Mouse (Mus musculus) forebrain, postnatal 0 days (tissue): ENCODE measurements at regions not wholly inside any gene's neighbourhood (a gene's known extent, or its start where the extent isn't known, plus 50 kb on each side); places are given as distances from the start of the nearest gene placed in this dataset.

ENCODE experiments used
- ATAC-seq: fragments of 200-750 bp; cut with Nextera tagmentation; 2 replicates; pipeline ENCODE4 v1.8.0; 2017; ENCODE audit warnings: mild to moderate bottlenecking, moderate library complexity
- DNase-seq: peaks from one replicate; pipeline ENCODE4 v3.0.0-alpha.2; 2015
- H3K27ac ChIP-seq: fragments of 300-500 bp; sonication (generic); 2 replicates; pipeline ENCODE4 v1.5.1; 2014; ENCODE audit warnings: low read depth, mild to moderate bottlenecking, antibody characterized with exemption, low read length, moderate library complexity, mixed read lengths
- H3K27me3 ChIP-seq: fragments of 300-500 bp; sonication (generic); 2 replicates; pipeline ENCODE4 v1.6.1; 2014; ENCODE audit warnings: mild to moderate bottlenecking, low read length, mixed read lengths; ENCODE audit not compliant: insufficient read depth
- H3K36me3 ChIP-seq: fragments of 300-500 bp; sonication (generic); 2 replicates; pipeline ENCODE4 v1.6.1; 2014; ENCODE audit warnings: mild to moderate bottlenecking, moderate library complexity; ENCODE audit not compliant: insufficient read depth
- H3K4me1 ChIP-seq: fragments of 300-500 bp; sonication (generic); 2 replicates; pipeline ENCODE4 v1.6.1; 2014; ENCODE audit warnings: antibody characterized with exemption; ENCODE audit not compliant: insufficient read depth
- H3K4me2 ChIP-seq: fragments of 300-500 bp; sonication (generic); 2 replicates; pipeline ENCODE4 v1.6.1; 2014; ENCODE audit warnings: low read depth, mild to moderate bottlenecking, moderate library complexity
- H3K4me3 ChIP-seq: fragments of 300-500 bp; sonication (generic); 2 replicates; pipeline ENCODE4 v1.5.1; 2014; ENCODE audit warnings: low read depth, low read length, mixed read lengths
- H3K9ac ChIP-seq: fragments of 300-500 bp; sonication (generic); 2 replicates; pipeline ENCODE4 v1.6.1; 2014; ENCODE audit warnings: mild to moderate bottlenecking
- H3K9me3 ChIP-seq: fragments of 300-500 bp; sonication (generic); 2 replicates; pipeline ENCODE4 v1.6.1; 2016; ENCODE audit warnings: low read length
- CTCF ChIP-seq: sonication (generic); IDR thresholded peaks from 2 replicates; pipeline ENCODE4 v1.5.1; 2016; ENCODE audit warnings: antibody characterized with exemption, control low read depth, low read depth
- WGBS: fragments of 180-500 bp; shearing (Covaris S2); extraction: QIAGEN DNeasy Blood & Tissue Kit; methylation state at CpG from one replicate; pipeline ENCODE4 v1.1.7; 2014; 5-methylcytosine and 5-hydroxymethylcytosine counted together

- Histone ChIP-seq H3K27me3 (no peaks in the 10 kb centered on the region), H3K4me1 (no peaks in the 10 kb centered on the region; the same call in 1 of the 2 replicates), H3K36me3 (no peaks in the 10 kb centered on the region), H3K4me2 (no peak overlapping the region), H3K9ac (no peak overlapping the region), H3K27ac (no peak overlapping the region), H3K9me3 (no peaks in the 10 kb centered on the region), H3K4me3 (no peak overlapping the region)
- ATAC-seq (no peak), DNase-seq (no peak)
- WGBS: 54% methylated on average over 6 of the region's 6 CpGs
- TF ChIP-seq CTCF: no peak
Measured at GRCm38 (mm10) chr10:118998966-118999365, 129.0 kb upstream of the Dyrk2 start.

GRCm38 (mm10) chr10:118997034-118997433 lies 127.0 kb upstream of the Dyrk2 start:
- H3K9me3 ChIP-seq: no peaks in the 10 kb centered on the region
- DNase-seq: no peak
- H3K4me1 ChIP-seq: no peaks in the 10 kb centered on the region; the same call in 1 of the 2 replicates
- 92% methylated on average over 2 of the region's 2 CpGs for WGBS
- no peak for TF ChIP-seq CTCF
- H3K4me2 ChIP-seq: no peak overlapping the region
- no peak overlapping the region for H3K4me3 ChIP-seq
- no peak for ATAC-seq
- no peaks in the 10 kb centered on the region for H3K27me3 ChIP-seq
- no peaks in the 10 kb centered on the region for H3K36me3 ChIP-seq
- no peak overlapping the region for H3K9ac ChIP-seq
- H3K27ac ChIP-seq: no peak overlapping the region

GRCm38 (mm10) chr10:118993819-118994574 lies 124.0 kb upstream of the Dyrk2 start:
- Histone ChIP-seq H3K9ac (no peak overlapping the region), H3K4me2 (no peak overlapping the region), H3K36me3 (no peaks in the 10 kb centered on the region), H3K4me1 (no peaks in the 10 kb centered on the region), H3K27me3 (no peaks in the 10 kb centered on the region), H3K9me3 (no peaks in the 10 kb centered on the region), H3K4me3 (no peak overlapping the region), H3K27ac (no peak overlapping the region)
- no peak for TF ChIP-seq CTCF
- DNase-seq (no peak), ATAC-seq (no peak)
- 51% methylated on average over 15 of the region's 15 CpGs for WGBS

DNA sequence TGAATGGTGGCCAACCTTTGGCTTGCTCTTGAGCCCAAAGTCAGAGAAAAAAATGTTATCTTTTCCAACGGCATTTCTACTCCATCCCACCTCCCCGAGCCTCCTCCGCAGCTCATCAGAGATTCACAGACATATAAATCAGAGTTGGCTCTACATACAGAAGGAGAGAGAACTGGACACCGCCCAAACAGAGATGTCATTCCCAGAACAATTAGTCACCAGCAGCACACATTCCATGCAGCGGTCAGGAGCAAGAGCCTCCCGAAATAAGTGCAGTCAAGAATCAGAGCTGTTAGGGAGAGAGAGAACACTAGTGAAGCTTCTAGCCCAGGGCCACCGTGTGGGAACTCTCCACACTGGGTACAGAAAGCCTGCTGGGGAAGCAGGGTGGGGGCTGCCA lies 121.2 kb upstream of the Dyrk2 start:
- 68% methylated on average over 7 of the region's 7 CpGs for WGBS
- H3K27me3 ChIP-seq: no peaks in the 10 kb centered on the region
- DNase-seq (no peak), ATAC-seq (no peak)
- TF ChIP-seq CTCF: no peak
- H3K9ac ChIP-seq: no peak overlapping the region
- H3K27ac ChIP-seq: no peak overlapping the region
- H3K36me3 ChIP-seq: no peaks in the 10 kb centered on the region
- no peak overlapping the region for H3K4me3 ChIP-seq
- H3K4me1 ChIP-seq: no peaks in the 10 kb centered on the region
- H3K9me3 ChIP-seq: no peaks in the 10 kb centered on the region
- H3K4me2 ChIP-seq: no peak overlapping the region

- H3K9me3 ChIP-seq: no peaks in the 10 kb centered on the region
- H3K27me3 ChIP-seq: no peaks in the 10 kb centered on the region
- no peak overlapping the region for H3K4me3 ChIP-seq
- TF ChIP-seq CTCF: no peak
- no peaks in the 10 kb centered on the region for H3K4me1 ChIP-seq
- DNase-seq (no peak), ATAC-seq (no peak)
- H3K36me3 ChIP-seq: no peaks in the 10 kb centered on the region
- no peak overlapping the region for H3K27ac ChIP-seq
- H3K9ac ChIP-seq: no peak overlapping the region
- H3K4me2 ChIP-seq: no peak overlapping the region
- 74% methylated on average over 6 of the region's 6 CpGs for WGBS
Measured at GRCm38 (mm10) chr10:118990500-118990899, 120.5 kb upstream of the Dyrk2 start.

GRCm38 (mm10) chr10:118989812-118990211 lies 119.8 kb upstream of the Dyrk2 start:
- no peak overlapping the region for H3K4me2 ChIP-seq
- H3K9ac ChIP-seq: no peak overlapping the region
- H3K9me3 ChIP-seq: no peaks in the 10 kb centered on the region
- no peak overlapping the region for H3K27ac ChIP-seq
- DNase-seq (no peak), ATAC-seq (no peak)
- H3K27me3 ChIP-seq: no peaks in the 10 kb centered on the region
- H3K4me1 ChIP-seq: no peaks in the 10 kb centered on the region
- 94% methylated on average over 10 of the region's 10 CpGs for WGBS
- no peaks in the 10 kb centered on the region for H3K36me3 ChIP-seq
- no peak for TF ChIP-seq CTCF
- no peak overlapping the region for H3K4me3 ChIP-seq

DNA sequence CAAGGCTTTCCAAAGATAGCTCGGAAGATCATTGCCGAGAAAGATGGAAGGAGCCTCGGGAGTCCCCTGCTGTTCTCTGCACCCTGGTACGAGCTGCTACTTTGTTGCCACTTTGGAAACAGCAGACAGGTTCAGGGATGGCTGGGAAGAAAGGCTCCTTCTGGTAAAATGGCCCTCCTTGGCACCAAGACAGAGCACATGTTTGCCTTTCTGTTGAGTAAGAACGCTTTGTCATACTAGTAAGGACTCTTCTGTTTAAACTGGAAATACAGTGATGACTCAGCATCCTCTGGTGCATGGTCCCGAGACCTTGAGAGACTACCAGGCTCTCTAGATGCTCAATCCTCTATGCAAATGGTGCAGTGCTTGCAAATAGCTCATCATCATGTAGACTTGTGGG lies 118.2 kb upstream of the Dyrk2 start:
- DNase-seq (no peak), ATAC-seq (no peak)
- Histone ChIP-seq H3K27me3 (no peaks in the 10 kb centered on the region), H3K4me3 (no peak overlapping the region), H3K9me3 (no peaks in the 10 kb centered on the region), H3K9ac (no peak overlapping the region), H3K4me2 (no peak overlapping the region), H3K4me1 (no peaks in the 10 kb centered on the region), H3K36me3 (no peaks in the 10 kb centered on the region), H3K27ac (no peak overlapping the region)
- WGBS: 73% methylated on average over 6 of the region's 6 CpGs
- no peak for TF ChIP-seq CTCF
